8 mouse cellular contexts compared by ENCODE assay signal in the genomic region with DNA sequence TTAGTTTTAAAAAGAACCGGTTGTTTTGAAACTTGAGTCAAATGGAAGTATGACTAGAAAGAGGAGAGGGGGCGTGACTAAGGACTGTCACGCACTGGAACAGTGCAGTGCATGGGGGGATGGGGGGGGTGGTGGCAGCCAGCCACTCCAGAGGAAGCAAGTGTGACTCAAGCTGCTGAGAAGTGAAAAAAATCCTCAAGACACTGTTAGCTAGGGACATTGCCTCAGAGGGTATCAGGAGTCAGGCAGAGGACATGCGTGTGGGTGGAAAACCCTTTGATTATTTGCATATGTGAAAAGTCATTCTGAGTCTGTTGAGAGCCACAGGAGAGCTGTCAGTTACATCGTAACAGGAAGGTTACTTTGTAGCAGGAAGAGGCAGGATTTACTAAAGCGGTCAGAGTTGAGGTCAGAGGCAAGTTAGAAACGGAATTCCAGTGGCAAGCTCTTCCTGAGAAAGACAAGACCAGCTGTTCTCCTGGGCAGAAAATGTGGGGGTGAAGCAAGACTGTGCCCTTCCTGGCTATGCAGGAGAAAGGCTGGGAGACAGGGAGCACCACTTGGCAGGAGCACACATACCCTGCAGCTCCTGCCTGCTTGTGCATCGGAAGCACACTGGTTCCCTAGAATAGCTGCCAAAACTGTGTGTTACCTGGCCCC. TPM values are rescaled to one million over a fixed set of nuclear protein-coding genes. Genes with fewer than 3 reads are reported as not detected.
DNase-seq lines count a peak whose midpoint lies in the region; ATAC-seq and TF ChIP-seq lines count a peak whose summit lies in the region.

No protein-coding gene starts in this region.

- peak; percentile 52 for DNase-seq in gastrocnemius, adult 2 months
- DNase-seq in gastrocnemius, adult 8-10 months (ENCODE audit: low spot score in 2 of 2) = no peak
- DNase-seq in R1 (ENCODE audit: low read depth, low spot score) = peak; percentile 97
- peak; percentile 37 for DNase-seq in heart, postnatal 4 days
- peak; percentile 60 for DNase-seq in liver, adult 2 months (ENCODE audit: extremely low read depth, low read depth, low spot score)
- DNase-seq in urinary bladder, adult 2 months (ENCODE audit: low spot score) = no peak

- ATAC-seq in embryonic facial prominence, embryonic 12.5 days (ENCODE audit: insufficient number of reproducible peaks, insufficient read depth, low FRiP score, low TSS enrichment) = peak; percentile 83; the same call in 1 of the 2 replicates
- ATAC-seq in neural tube, embryonic 13.5 days (ENCODE audit: low read depth) = peak; percentile 47; the same call in 1 of the 2 replicates

- H3K9ac ChIP-seq in embryonic facial prominence, embryonic 12.5 days = no peak overlapping the region; the same call in 1 of the 2 replicates
- no peak overlapping the region for H3K9ac ChIP-seq in liver, adult 2 months (ENCODE audit: low read depth, low read length)
- no peak overlapping the region for H3K9ac ChIP-seq in neural tube, embryonic 13.5 days

- peak overlapping the region; percentile 14; the same call in 1 of the 2 replicates for H3K4me2 ChIP-seq in embryonic facial prominence, embryonic 12.5 days (replicated peaks)
- no peak overlapping the region for H3K4me2 ChIP-seq in neural tube, embryonic 13.5 days

- 9% methylated on average over 8 of the region's 8 CpGs for WGBS in embryonic facial prominence, embryonic 12.5 days
- WGBS in liver, adult 2 months = 33% methylated on average over 8 of the region's 8 CpGs
- WGBS in neural tube, embryonic 13.5 days = 37% methylated on average over 8 of the region's 8 CpGs

- intact Hi-C loops in gastrocnemius, adult 2 months (cut with DNase I) = no loop called here

- peaks cover 21% of the 10 kb centered on the region for H3K4me1 ChIP-seq in embryonic facial prominence, embryonic 12.5 days
- peaks cover 9% of the 10 kb centered on the region; the same call in 1 of the 2 replicates for H3K4me1 ChIP-seq in liver, adult 2 months (ENCODE audit: control insufficient read depth, insufficient read depth, low read length)
- H3K4me1 ChIP-seq in neural tube, embryonic 13.5 days (replicated peaks) = peaks cover 18% of the 10 kb centered on the region

- H3K79me2 ChIP-seq in liver, adult 2 months (ENCODE audit: control insufficient read depth, insufficient read depth, low read length) = no peaks in the 10 kb centered on the region

- H3K4me3 ChIP-seq in gastrocnemius, adult 2 months = peak overlapping the region; percentile 55
- H3K4me3 ChIP-seq in embryonic facial prominence, embryonic 12.5 days = no peak overlapping the region
- no peak overlapping the region for H3K4me3 ChIP-seq in liver, adult 2 months (ENCODE audit: insufficient read depth, low read depth, low read length)
- no peak overlapping the region for H3K4me3 ChIP-seq in neural tube, embryonic 13.5 days

- no peaks in the 10 kb centered on the region for H3K9me3 ChIP-seq in embryonic facial prominence, embryonic 12.5 days
- no peaks in the 10 kb centered on the region for H3K9me3 ChIP-seq in neural tube, embryonic 13.5 days

- H3K27me3 ChIP-seq in embryonic facial prominence, embryonic 12.5 days = no peaks in the 10 kb centered on the region
- no peaks in the 10 kb centered on the region for H3K27me3 ChIP-seq in liver, adult 2 months (ENCODE audit: control insufficient read depth, insufficient read depth, low read length)
- H3K27me3 ChIP-seq in neural tube, embryonic 13.5 days = no peaks in the 10 kb centered on the region

- TF ChIP-seq CTCF in gastrocnemius, adult 2 months (IDR thresholded peaks at IDR 0.05) = no peak
- no peak for TF ChIP-seq CTCF in liver, adult 2 months (IDR thresholded peaks at IDR 0.05; ENCODE audit: low read depth, low read length)

- TF ChIP-seq POLR2A in liver, adult 2 months (IDR thresholded peaks at IDR 0.05; ENCODE audit: extremely low read depth, insufficient read depth, low read length) = no peak

- peak overlapping the region; percentile 85 for H3K27ac ChIP-seq in gastrocnemius, adult 2 months
- peak overlapping the region; percentile 88 for H3K27ac ChIP-seq in embryonic facial prominence, embryonic 12.5 days
- peak overlapping the region; percentile 43 for H3K27ac ChIP-seq in liver, adult 2 months (replicated peaks; ENCODE audit: insufficient read depth, low read depth, low read length)
- peak overlapping the region; percentile 33 for H3K27ac ChIP-seq in neural tube, embryonic 13.5 days (replicated peaks)

- H3K36me3 ChIP-seq in embryonic facial prominence, embryonic 12.5 days = no peaks in the 10 kb centered on the region
- no peaks in the 10 kb centered on the region for H3K36me3 ChIP-seq in liver, adult 2 months (ENCODE audit: control insufficient read depth, insufficient read depth, low read length)
- no peaks in the 10 kb centered on the region for H3K36me3 ChIP-seq in neural tube, embryonic 13.5 days

RNA-seq across cellular contexts. Expression of a gene that starts 22.3 kb away (rescaled TPM):
- total RNA-seq in gastrocnemius, adult 2 months (2021) = 1 to 10 TPM; 6.8 to 7.3 TPM
- 10 to 100 TPM in 2 of 4 experiments, 1 to 10 TPM in 2; 8.6 to 10.8 (median 9.8) TPM for total RNA-seq in gastrocnemius, adult 8-10 months (2022)
- 40.9 and 44.2 TPM in 2 replicates for polyA plus RNA-seq in embryonic facial prominence, embryonic 12.5 days (2016; fragmentation: Nextera tagmentation; extraction: Ambion mirVana)
- total RNA-seq in heart, postnatal 4 days (2021) = 10 to 100 TPM; 14.2 to 17.1 TPM
- 5.4 and 5.8 TPM in 2 replicates for total RNA-seq in liver, adult 2 months (2014; rRNA removed)
- 7.8 and 8.1 TPM in 2 replicates for polyA plus RNA-seq in liver, adult 2 months (2012; rRNA removed)
- 86.0 and 107 TPM in 2 replicates for polyA plus RNA-seq in neural tube, embryonic 13.5 days (2015; fragmentation: Nextera tagmentation; extraction: Ambion mirVana)
- 60.9 and 66.9 TPM in 2 replicates for polyA plus RNA-seq in urinary bladder, adult 2 months (2012; rRNA removed)

RNA-seq across cellular contexts. Expression of a gene that starts 25.7 kb away (rescaled TPM):
- 1 to 10 TPM; 4.1 to 4.5 TPM for total RNA-seq in gastrocnemius, adult 2 months (2021)
- total RNA-seq in gastrocnemius, adult 8-10 months (2022) = 1 to 10 TPM; 2.5 to 4.5 (median 3.1) TPM
- polyA plus RNA-seq in embryonic facial prominence, embryonic 12.5 days (2016; fragmentation: Nextera tagmentation; extraction: Ambion mirVana) = 14.0 and 16.0 TPM in 2 replicates
- 10 to 100 TPM; 15.3 to 17.6 TPM for total RNA-seq in heart, postnatal 4 days (2021)
- 7.4 and 8.9 TPM in 2 replicates for total RNA-seq in liver, adult 2 months (2014; rRNA removed)
- 13.8 and 15.2 TPM in 2 replicates for polyA plus RNA-seq in liver, adult 2 months (2012; rRNA removed)
- 3.4 and 4.0 TPM in 2 replicates for polyA plus RNA-seq in neural tube, embryonic 13.5 days (2015; fragmentation: Nextera tagmentation; extraction: Ambion mirVana)
- polyA plus RNA-seq in urinary bladder, adult 2 months (2012; rRNA removed) = 14.2 and 21.8 TPM in 2 replicates

RNA-seq across cellular contexts. Expression of a gene that starts 37.7 kb away (rescaled TPM):
- total RNA-seq in gastrocnemius, adult 2 months (2021) = 10 to 100 TPM; 10.6 to 17.9 TPM
- total RNA-seq in gastrocnemius, adult 8-10 months (2022) = 10 to 100 TPM in 2 of 4 experiments, 1 to 10 TPM in 2; 5.9 to 10.7 (median 8.9) TPM
- 27.5 and 29.3 TPM in 2 replicates for polyA plus RNA-seq in embryonic facial prominence, embryonic 12.5 days (2016; fragmentation: Nextera tagmentation; extraction: Ambion mirVana)
- 10 to 100 TPM; 77.2 to 87.1 TPM for total RNA-seq in heart, postnatal 4 days (2021)
- total RNA-seq in liver, adult 2 months (2014; rRNA removed) = 0.74 and 1.0 TPM in 2 replicates
- 2.2 TPM in 2 replicates for polyA plus RNA-seq in liver, adult 2 months (2012; rRNA removed)
- polyA plus RNA-seq in neural tube, embryonic 13.5 days (2015; fragmentation: Nextera tagmentation; extraction: Ambion mirVana) = 9.1 and 10.9 TPM in 2 replicates
- polyA plus RNA-seq in urinary bladder, adult 2 months (2012; rRNA removed) = 56.0 and 68.7 TPM in 2 replicates

Comparison
In these comparisons a context has a peak if more than half of its experiments do, and no peak if none do; other contexts are left out.
1. DNase-seq: peak in gastrocnemius, adult 2 months (single experiment), R1 (single experiment), heart, postnatal 4 days (single experiment) and liver, adult 2 months (single experiment); none in gastrocnemius, adult 8-10 months (0 of 2) and urinary bladder, adult 2 months (single experiment).
2. H3K27ac ChIP-seq: peak in every context shown above with its lines; median percentile 88 in embryonic facial prominence, embryonic 12.5 days; 85 in gastrocnemius, adult 2 months; 43 in liver, adult 2 months; 33 in neural tube, embryonic 13.5 days.
3. RNA of a gene that starts 37.7 kb away (total RNA-seq): 77.2 to 87.1 TPM in heart, postnatal 4 days; 10.6 to 17.9 TPM in gastrocnemius, adult 2 months, 5.9 to 10.7 TPM in gastrocnemius, adult 8-10 months and 0.74 to 1.0 TPM in liver, adult 2 months; every median in the first group is over 4 times any median in the second.